Mouse (Mus musculus) embryo, embryonic 11 days (tissue): ENCODE data around the gene Mon1b.

ENCODE experiments used
- DNase-seq: peaks from one replicate; pipeline ENCODE4 v3.0.0-alpha.2; 2015

Gene Mon1b

DNA sequence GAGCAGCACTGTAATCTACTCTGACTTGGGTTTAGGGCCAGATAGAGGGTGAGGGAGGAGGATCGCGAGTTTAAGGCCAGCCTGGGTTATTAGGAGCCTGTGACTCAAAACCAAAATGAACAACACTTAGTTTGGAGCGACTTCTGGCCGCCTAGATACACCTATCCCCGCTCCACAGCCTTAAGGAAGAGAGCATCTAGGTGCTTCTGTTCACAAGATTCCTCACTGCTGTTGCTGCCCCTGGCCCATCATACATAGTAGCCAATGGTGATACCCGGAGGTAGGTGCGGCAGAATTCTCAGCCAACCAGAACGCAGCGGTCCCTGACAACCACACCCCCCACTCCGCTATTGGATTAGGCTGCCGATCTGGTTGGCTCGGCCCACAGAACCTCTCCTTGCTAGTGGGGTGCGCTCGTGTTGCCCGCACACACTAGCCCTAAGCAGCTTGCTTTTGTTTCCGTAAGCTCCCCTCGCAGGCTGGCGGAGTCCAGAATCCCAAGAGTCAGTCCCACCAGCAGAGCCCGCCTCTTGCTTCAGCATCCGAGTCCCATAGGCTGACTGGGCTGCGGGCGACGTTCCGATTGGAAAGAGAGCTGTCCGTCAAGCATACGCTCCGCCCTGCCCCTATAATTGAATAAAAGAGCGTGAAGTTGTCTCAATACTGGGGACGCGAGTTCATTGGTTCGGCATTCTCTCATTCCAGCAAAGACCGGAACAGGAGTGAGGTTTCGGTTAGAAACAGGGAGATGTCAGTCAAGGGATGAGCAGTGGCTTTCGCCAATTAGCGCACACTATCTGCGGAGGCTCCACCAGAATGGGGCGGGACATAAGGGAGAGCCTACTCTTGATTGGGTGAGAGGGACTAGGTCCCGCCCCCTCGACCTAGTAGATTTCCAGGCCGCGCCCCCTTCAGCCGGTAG is at the start of gene Mon1b:
Gene Mon1b, plus strand, starts transcription at position 918 of the 922 bp plus-strand sequence.
- DNase-seq = peak; percentile 97

DNA sequence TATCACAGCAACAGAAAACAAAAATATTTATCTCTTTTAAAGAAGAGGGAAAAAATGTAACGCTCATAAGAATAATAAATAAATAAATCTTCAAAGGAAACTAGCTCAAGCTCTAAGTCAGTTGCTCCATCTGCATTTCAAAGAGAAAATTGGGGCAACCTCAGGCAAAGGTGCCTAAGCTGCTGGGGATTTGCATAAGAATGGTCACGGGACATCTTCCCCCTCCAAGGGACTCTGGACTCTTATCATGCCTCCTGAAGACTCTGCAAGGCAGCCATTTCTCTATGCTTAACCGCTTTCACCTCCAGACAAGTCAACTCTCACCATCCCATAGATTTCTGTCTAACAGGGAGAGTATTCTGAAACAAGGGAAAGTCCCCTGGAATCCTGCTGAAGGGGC is 37.0 kb upstream of the Mon1b start:
- DNase-seq = no peak

DNA sequence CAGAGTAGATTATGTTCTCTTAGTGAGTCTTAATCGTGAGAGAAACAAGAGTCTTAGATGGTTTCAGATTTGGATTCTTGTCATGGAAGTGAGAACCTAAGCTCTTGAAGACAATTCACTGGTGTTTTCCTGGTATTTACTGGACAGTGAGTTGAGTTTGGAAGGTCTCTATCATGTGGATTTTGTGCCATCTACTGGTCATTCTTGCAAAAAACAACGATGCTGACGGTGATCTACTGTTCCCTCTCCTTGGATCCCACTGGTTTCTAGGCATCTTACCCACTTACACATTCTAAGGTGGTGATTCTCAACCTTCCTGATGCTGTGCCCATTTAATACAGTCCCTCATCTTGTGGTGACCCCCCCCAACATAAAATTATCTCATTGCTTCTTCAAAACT is 2.8 kb upstream of the Mon1b start:
- DNase-seq = peak; percentile 67

DNA sequence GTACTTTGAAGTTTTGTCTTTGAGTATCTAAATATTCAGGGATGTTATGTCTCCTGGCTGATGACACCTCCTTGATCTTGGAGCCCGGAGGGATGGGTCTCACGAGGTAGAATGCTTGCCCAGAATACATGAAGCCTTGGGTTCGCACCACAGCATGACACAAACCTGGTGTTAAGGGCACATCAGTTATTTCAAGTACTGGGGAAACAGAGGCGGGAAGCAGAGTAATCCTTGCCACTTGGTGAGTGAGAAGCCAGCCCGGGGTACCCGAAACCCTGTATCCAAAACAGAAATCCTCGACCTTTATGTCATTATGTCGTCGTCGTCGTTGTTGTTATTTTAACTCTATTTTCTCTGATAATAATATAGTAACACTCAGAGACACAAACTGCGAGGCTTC is 1.2 kb upstream of the Mon1b start:
- DNase-seq = no peak

DNA sequence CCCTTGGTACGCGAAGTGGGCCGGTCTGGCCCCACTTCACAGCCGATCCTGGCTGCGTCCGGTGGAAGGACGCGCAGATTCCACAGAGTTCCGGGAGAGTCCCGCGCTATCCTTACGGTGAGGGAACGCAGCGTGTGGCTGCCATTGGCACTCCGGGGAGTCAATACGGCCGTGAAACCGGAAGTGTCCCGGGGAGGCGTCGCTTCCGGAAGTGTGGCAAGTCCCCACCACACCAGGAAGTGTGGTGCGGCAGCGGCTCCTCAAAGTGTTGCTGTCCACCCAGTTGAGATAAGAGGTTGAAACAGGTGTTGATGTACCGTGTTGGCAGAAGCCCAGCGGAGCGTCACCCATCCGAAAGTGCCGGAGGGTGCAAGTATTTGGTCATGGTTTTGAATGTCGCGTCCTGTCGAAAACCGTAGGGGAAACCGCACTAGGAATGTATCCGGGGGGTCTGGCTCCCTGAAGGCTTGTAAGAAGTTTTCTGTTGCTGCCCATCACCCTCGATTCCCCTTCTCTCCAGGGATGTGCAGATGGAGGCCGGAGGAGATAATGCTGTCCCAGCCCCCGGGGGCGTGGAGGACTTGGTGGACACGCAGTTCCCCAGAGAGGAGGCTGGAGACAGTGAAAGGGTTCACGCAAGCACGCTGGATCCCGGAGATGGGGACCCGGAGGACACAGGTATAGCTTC is 349 bp downstream of the Mon1b start:
- DNase-seq = peak; percentile 93

DNA sequence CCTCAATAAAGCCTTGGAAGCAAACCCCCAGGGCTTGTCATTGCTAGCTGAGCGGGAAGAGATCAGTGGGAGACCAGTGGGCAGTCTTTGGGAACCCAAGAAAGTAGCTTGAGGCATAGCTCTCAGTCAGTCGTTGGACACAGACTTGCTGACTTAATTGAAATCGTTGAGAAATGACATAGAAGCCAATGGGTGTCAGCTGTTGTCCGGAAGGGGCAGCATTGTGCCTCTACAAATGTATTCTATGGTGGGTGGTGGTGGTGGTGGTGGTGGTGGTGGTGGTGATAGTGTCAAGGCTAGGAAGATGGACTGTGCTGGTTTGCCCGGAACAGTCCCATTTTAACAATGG is 867 bp downstream of the Mon1b start:
- peak; percentile 4 for DNase-seq

DNA sequence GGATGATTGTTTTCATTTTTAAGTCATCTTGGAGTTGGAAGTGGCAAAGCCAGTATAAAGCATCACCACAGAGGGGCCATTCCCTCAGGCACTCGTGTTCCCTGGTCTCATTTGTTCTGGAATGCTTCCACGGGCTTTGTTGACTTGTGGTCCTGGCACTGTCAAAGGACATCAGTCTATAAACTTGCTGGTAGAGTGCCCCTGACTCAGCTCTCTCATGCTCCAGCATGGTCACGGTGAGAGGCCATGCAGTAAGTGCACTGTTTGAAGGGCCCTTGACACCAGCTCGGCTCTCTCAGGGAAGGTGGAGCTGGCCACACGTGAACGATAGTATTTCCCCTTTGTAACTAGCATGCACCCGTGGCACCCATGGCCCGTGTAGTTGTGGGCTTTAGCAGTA is 5.0 kb downstream of the Mon1b start:
- no peak for DNase-seq

DNA sequence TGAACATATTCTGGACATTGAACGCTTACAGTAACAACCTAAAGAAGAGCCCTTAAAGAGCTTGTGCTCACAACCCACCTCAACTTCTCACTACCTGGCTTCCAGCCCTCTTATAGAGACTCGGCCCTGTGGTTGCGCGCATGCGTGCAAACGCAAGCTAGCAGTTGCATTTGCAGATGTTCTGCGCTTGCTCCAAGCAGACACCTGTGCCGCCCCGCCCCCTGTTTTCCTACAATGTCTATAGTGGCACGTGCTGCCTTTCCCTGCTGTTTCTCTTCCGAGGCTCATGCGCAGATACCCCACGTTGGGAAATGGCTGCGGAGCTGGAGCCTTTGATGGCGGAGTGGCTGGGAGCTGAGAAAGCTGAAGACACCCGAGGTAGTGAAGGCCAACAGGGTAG is 7.5 kb downstream of the Mon1b start, which contains the start of gene Syce1l:
Gene Syce1l, plus strand, starts transcription at position 288 of the 400 bp plus-strand sequence.
- DNase-seq = no peak

DNA sequence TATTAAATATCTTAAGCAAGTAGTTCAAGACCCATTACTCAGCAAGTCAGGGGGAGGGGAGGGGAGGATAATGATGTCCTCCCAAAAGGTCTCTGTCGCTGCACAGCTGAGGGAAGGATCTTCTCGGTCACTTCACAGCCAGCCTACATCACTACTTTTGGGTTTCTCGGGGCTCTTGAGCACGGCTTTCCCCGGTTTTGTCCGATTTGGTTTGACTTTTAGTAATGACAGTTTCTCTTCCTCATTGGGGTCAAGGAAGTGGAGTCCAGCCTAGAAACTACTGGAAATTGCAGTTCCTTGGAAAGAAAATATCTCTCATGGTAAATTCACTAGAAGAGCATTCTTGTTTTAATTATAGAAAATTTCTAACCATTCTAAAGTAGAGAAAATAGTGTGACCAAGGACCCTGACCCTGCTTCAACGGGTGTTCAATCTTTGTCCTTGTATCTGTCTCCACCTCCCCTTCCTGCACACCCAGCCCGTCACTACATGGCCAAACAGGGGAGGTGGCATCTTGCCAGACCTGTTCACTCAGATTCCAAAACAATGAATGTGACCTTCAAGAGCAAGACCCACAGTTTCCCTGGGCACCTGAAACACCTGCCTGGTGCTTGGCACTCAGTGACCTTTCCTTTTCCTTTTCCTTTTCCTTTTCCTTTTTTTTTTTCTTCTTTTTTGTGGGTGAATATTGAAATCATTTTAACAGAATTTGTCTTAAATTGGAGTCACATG is 8.3 kb downstream of the Mon1b start:
- DNase-seq = no peak

DNA sequence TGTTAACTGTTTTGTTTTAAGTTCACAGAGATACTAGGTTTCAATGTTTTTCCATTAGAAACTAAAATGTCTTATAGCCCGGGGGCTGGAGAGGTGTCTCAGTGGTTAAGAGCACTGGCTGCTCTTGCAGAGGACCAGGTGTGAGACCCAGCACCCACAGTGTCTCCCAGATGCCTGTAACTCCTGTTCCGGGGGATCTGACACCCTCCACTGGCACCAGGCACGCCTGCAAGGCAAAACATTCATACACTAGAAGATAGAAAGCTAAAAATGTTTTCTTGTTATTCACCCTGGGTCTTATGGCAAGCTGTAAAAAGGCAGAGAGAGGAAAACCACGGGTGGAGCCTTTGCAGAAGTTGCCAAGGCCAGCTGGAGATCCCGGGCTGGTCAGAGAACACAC is 9.8 kb downstream of the Mon1b start:
- no peak for DNase-seq

DNA sequence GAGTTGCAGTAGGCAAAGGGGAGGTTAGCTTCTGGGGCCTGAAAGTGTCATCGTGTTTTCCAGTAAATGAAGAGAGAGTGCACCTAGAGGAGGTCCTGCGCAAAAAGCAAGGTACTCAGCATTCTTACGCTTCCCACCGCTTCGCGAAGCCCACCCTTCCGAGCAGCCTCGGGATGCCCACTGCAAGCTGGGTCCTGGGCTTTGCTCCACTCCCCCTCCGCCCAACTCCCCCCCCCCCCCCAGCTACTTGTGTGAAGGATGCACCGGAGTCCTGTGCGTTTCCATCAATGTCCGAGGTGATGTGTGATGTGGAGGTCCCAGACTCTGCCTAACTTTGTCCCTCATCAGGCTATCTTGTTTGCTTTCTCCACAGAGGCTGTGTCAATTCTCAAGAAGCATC is 17.1 kb downstream of the Mon1b start:
- DNase-seq = no peak

DNA sequence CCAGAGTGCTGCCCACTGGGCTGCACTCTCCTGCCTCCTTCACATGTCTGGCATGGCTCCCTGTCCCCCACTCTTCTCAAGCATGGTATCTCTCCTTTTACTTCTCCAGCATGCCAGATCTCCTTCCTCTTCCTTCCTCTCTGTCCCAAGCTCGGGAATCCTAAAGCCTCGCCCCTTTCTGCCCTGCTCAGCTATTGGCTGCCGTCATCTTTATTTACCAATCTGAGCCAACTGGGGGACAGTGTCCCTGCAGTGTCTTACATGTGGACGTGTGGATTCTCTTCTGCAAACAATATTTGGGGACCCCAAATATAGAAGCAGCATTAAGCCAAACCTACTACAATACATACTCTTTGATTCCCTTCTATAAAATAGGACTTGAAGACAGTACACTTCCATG is 17.8 kb downstream of the Mon1b start:
- no peak for DNase-seq

DNA sequence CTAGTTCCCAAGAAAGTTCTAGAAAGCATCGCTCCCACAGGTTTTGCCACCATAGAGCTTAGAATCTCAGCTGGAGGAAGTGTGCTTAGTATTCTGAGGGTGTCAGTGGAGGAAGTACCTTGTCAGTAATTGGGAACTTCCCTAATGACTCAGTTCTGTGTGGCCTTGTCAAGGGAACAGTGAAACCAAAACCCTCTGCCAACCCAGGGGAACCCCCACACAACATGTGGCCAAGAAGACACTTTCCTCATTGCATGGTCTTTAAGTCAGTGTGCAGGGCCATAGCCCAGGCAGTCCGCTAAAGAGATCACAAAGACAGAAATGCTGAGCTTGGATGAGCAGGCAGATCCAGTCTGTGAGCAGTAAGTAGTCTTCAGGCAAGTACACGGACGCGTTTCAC is 20.8 kb downstream of the Mon1b start:
- no peak for DNase-seq

DNA sequence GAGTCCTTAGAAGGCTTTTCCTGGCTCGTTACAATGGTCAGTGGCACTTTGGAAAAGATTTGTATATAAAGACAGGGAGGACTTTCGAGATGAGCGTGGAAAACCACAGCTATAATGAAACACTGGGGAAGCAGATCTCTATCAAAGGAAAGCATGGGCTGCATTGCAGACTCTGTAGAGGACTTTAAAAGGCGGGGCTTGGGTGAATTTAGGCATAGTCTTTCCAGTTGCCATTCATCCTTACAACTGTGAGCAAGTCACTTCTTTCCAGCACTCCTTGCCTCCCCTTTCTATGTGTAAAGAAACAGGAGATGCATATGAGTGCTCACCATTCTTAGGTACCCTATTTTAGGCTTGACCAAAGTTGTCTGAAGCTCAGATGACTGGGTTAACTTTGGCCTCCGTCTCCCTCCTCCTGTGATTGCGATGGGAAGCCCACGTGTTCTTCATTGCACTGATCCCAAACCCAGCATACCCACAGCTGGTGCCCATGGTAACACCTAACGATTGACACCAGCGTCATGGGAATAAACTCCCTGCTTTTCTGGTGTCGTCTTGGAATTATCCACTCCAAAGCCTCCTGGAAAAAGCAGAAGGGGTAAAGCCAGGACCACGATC is 21.4 kb downstream of the Mon1b start:
- no peak for DNase-seq

DNA sequence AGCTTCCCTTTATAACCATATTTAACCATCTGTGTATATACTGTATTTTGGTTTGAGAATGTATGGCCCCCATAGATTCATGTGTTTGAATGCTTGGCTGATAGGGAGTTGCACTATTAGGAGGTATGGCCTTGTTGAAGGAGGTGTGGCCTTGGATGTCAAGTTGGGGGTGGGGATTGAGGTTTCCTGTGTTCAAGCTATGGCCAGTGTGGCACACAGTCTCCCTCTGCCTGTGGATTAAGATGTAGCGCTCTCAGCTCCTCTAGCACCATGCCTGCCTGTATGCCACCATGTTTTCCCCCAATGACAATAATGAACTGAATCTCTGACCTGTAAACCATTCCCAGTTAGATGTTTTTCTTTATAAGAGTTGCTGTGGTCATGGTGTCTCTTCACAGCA is 24.7 kb downstream of the Mon1b start:
- DNase-seq = no peak

DNA sequence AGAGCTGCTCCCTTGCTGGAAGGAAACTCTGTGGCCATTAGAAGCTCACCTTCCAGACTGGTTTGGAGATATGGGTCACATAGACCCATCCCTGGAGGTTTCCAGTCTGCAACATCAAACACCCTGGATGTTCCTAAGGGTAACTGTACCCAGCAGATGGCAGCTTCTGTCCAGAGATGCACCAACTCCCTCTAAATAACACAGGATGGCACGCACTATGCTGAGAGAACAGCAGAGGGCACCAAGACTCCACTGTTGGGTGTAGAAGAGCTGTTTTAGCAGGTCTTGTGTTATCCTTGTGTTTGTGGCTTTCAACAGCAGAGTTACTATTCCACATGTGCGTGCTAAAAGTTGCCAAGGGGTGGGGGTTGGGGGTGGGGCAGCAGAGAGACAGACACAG is 29.2 kb downstream of the Mon1b start:
- peak; percentile 88 for DNase-seq

DNA sequence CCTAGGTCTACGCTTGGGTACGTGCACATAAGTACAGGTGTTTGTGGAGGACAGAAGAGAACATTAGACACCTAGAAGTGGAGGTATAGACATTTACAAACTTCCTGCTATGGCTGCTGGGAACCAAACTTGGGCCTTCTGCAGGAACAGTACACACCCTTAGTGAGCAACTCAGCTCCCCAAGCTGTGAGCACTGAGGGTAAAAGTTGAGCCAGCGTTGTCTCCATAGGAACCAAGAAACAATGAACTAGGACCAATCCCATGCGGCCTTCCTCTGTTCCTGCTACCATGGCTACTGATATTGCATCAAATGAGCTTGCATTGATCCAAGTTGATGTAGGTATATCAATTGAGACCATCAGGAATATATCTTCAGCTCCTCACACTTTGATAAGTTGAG is 29.6 kb downstream of the Mon1b start:
- DNase-seq = peak; percentile 37

DNA sequence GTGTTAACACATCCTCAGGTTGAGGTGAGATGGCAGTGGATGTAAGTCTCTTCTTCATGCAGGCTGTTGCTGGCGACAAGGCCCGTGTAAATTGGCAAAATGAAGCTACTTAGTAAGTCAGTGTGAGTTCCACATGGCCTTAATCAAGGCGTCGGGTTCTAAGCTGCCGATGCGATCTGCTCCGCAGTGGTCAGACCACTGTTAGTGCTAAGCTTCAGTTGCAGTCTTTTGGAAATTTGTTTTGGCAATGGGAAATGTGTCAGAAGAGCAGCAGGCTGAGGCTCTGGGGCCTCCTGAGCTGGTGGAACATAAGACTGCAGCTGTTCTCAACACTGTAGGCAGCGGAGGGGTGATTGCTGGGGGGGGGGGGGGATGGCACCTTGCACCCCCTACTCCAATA is 30.6 kb downstream of the Mon1b start:
- DNase-seq = peak; percentile 7

DNA sequence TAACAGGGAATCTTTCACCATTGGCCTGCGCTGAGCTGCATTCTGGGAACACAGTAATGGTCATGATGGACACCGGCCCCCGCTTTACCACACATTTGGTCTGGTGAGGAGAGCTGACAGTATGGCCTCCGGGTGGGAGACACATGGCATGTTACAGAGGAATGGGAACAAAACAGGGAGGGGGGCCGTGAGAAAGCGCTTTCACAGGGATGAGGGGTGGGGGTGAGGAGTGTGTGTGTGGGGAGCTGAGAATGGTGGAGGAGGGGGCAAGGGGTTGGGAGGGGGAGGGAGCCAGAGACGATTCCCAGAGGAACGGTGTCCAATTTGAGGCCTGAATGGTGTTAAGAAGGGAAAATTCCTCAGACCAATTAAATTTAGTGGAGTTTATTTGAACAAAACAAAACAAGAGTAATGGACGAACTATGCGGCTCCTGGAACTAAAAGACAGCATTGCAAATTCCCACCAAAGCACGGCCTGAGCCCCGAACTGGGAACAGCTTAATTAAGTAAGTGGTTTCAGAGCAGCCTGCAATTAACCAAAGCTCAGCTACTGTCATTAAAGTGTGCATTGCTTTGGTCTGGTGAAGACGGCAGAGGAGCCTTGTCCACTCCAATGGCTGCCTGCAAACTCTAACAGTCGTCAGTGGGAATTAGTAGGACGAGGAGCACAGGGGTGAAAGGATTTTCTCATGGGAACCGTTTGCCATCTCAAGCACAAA is 31.5 kb downstream of the Mon1b start:
- DNase-seq = no peak

DNA sequence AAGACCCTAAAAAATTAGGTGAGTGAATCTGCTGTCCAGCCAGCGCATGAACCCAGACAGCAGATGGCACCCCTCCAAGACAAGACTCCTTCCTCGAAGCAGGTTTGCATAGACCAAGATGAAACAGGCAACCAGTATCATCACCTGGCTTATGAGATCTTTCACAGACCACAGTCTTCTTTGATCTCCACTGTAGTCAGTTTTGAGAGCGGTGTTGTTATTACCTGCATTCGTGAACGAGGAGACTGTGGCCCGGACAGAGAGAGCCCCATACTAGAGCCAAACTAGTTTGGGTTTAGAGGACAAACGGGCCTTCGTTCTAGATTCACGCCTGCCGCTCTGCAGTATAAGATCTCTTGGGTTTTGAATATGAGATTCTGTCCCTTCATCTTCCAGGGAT is 34.5 kb downstream of the Mon1b start:
- no peak for DNase-seq

DNA sequence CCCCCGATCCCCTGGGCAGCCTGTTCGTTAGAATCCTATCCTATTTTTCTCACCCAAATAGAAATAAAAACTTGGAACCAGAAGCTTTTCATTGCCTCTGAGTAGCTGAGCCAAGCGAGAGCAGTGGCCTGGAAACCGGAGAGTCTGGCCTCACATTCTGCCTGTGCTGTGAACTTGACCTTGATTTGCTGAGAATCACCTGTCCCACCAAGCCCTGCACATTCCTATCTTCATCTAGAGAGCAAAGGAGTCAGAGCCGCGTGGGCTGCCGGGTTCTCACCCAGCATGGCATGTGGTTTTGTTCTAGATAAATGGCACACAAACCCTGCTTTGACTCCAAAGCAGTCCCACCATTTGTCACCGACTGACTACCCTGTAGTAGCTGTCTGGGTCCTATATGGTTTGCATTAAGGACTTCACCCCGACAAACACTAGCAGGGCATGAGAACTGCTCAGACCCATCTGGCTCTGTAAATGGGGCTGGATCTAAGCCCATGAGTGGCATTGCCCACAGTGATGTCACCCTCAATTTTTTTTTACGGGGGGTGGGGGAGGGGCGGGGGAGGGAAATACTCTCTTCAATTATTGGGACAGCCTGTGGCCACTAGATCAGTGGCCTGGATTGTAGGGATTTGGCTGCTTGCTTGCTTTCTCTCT is 37.3 kb downstream of the Mon1b start:
- peak; percentile 22 for DNase-seq

DNA sequence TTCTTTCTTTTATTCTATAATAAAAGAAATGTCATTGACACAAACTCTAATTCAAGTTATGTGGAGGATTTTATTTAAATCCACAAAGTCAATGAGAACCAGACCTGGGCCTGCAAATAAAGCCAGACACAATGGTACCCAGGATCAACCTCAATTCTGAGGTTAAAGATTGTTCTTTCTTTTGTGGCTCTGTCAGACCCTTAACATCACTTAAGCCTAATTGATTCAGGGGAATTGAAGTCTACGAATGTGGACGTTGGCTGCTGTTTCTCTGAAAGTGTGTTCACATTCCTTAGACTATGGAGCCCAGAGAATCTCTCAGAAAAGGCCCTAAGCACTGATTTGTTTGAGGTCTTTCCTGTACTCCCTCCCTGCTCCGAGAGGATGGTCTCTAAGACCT is 37.9 kb downstream of the Mon1b start:
- DNase-seq = no peak
